Mouse (Mus musculus) MEL (cell line): Measurements from ENCODE around the gene Hoxb1.

Source experiments
- CHD1 ChIP-seq: IDR thresholded peaks from 2 replicates; pipeline ENCODE4 v1.6.1; 2012; ENCODE audit warnings: low read depth, mild to moderate bottlenecking, inconsistent platforms, low read length, improper control_type of control experiment
- CTCF ChIP-seq, 3 experiments: IDR thresholded peaks in 2 of 3; conservative IDR thresholded peaks in 1 of 3; 2 replicates each; pipeline ENCODE4 v1.5.1; 2011 to 2012; ENCODE audit warnings: low read length in 3 of 3, low read depth in 2 of 3, mild to moderate bottlenecking in 2 of 3, improper control_type of control experiment in 1 of 3, inconsistent platforms in 1 of 3, mixed read lengths in 1 of 3, moderate library complexity in 1 of 3; ENCODE audit not compliant: control insufficient read depth in 1 of 3, insufficient read depth in 1 of 3, poor library complexity in 1 of 3, severe bottlenecking in 1 of 3
- EP300 ChIP-seq, 2 experiments: IDR thresholded peaks; 2 replicates each; pipeline ENCODE4 v1.6.1; 2011; ENCODE audit warnings: improper control_type of control experiment in 2 of 2, low read length in 2 of 2, low read depth in 1 of 2, mild to moderate bottlenecking in 1 of 2
- ETS1 ChIP-seq: IDR thresholded peaks from 2 replicates; pipeline ENCODE4 v1.6.1; 2012; ENCODE audit warnings: low read depth, mild to moderate bottlenecking, inconsistent platforms, low read length, improper control_type of control experiment, moderate library complexity
- MAZ ChIP-seq: IDR thresholded peaks from 2 replicates; pipeline ENCODE4 v1.6.1; 2012; ENCODE audit warnings: low read depth, mild to moderate bottlenecking, inconsistent platforms, low read length, improper control_type of control experiment
- POLR2AphosphoS5 ChIP-seq: IDR thresholded peaks from 2 replicates; pipeline ENCODE4 v1.6.1; 2012; ENCODE audit warnings: low read depth, borderline replicate concordance, mild to moderate bottlenecking, inconsistent platforms, low read length, moderate library complexity, mixed read lengths
- TAL1 ChIP-seq: IDR thresholded peaks from 2 replicates; pipeline ENCODE4 v1.6.1; 2012; ENCODE audit warnings: mild to moderate bottlenecking, inconsistent platforms, low read length, moderate library complexity, mixed read lengths
- TBP ChIP-seq: IDR thresholded peaks from 2 replicates; pipeline ENCODE4 v1.8.0; 2011; ENCODE audit warnings: low read depth, low read length, improper control_type of control experiment
- USF1 ChIP-seq: IDR thresholded peaks from 2 replicates; pipeline ENCODE4 v1.6.1; 2014; ENCODE audit warnings: low read depth, mild to moderate bottlenecking, inconsistent platforms, low read length, improper control_type of control experiment, moderate library complexity
- ZNF384 ChIP-seq: IDR thresholded peaks from 2 replicates; pipeline ENCODE4 v1.6.1; 2012; ENCODE audit warnings: low read depth, mild to moderate bottlenecking, inconsistent platforms, low read length, improper control_type of control experiment

DNA sequence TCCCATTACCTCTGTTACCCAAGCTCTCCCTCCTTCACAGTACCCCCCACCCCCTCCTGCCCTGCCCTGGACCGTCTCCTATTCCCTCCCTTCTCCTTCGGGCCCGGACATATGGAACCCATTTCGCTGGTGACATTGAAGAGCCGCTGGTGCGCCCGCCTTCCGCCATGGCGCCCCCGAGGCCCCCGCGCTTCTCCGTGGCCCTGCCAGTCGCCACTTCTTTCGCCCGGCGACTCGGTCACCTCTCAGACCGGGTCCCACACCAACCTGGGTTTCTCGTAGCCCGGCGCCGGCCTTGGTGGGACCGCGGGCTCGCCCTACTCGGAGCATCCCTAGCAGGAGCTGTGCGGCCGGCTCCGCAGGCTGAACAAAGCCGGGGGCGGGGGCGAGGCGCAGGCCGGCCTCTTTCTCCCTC is 32.9 kb upstream of the Hoxb1 start:
- TF ChIP-seq USF1, result no peak
- no peak for TF ChIP-seq CTCF (IDR thresholded peaks at IDR 0.05 in 2 of 3, conservative IDR thresholded peaks at IDR 0.05 in 1 of 3; ENCODE audit: control insufficient read depth in 1 of 3, insufficient read depth in 1 of 3, low read depth in 2 of 3, low read length in 3 of 3, poor library complexity in 1 of 3, severe bottlenecking in 1 of 3)
- TF ChIP-seq CHD1, result no peak
- no peak for TF ChIP-seq ZNF384
- no peak for TF ChIP-seq TAL1
- no peak for TF ChIP-seq POLR2AphosphoS5
- TF ChIP-seq EP300 (IDR thresholded peaks at IDR 0.05; ENCODE audit: low read depth in 1 of 2, low read length in 2 of 2), result no peak
- TF ChIP-seq ETS1, result no peak
- no peak for TF ChIP-seq MAZ
- no peak for TF ChIP-seq TBP
